Mouse (Mus musculus) neural tube, embryonic 10.5 days (tissue): ENCODE results near the gene Cfap20.

ENCODE experiments used
- DNase-seq: peaks from one replicate; pipeline ENCODE4 v3.0.0-alpha.2; 2017; ENCODE audit warnings: low spot score; ENCODE audit errors: extremely low spot score

The Cfap20 gene

GRCm38 (mm10) chr8:95374429-95374828 is 60.2 kb downstream of the Cfap20 start:
- DNase-seq = no peak

DNA sequence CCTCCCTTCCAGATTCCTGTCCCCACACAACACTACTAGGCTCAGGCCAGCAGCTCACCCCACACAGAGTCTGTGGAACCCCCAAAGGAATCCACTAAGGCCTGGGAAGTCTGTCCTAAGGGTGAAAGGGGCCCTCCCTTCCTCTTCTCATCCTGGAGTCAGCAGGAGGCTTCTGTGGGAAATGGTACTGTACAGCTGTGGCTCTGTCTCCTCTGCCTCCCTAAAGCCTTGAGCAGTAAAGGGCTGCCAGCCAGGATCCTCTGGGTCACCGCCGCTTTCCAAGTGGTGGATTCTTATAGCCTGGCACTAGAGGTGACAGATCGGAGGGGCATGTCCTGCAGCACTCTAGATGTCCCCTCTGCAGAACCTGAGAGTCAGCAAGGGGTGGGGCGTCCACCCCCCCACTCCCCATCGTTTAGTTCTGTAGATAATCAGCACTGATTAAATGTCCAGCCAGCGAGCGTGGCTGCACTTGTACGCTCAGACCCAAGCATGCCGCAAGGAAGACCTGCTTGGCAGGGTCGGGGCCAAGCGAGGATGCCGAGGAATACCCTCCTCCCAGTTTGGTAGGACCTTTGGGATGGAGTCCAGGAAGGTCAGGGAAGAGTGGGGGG is 61.2 kb downstream of the Cfap20 start:
- DNase-seq = no peak
